Mouse (Mus musculus): Measurements from ENCODE around the gene Prkn. TPM values are rescaled to one million over a fixed set of nuclear protein-coding genes. Genes with fewer than 3 reads are reported as not detected.

Prkn gene
- polyA plus RNA-seq, 1 experiment: 1.3 TPM

DNA sequence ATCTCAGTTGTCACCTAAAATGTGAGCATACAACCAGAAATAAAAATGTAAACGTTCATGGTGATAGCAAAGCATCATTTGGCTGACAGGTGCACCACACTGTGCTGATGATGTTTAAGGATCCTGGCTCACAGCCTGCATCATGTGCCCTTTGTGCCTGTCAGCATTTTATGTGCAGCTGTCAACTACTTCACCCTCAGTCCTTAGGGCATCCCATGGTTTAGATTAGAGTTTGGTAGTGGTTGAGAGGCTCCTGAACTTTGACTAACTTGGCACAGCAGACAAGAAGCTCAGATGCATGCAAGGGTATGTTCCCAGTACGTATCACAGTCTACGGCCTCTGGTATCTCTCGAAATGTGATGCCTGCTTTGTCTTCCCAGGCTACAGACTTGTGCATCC, 803.8 kb downstream of the Prkn start:
- no peak for TF ChIP-seq GATA1 (IDR thresholded peaks at IDR 0.05; ENCODE audit: low read length)

DNA sequence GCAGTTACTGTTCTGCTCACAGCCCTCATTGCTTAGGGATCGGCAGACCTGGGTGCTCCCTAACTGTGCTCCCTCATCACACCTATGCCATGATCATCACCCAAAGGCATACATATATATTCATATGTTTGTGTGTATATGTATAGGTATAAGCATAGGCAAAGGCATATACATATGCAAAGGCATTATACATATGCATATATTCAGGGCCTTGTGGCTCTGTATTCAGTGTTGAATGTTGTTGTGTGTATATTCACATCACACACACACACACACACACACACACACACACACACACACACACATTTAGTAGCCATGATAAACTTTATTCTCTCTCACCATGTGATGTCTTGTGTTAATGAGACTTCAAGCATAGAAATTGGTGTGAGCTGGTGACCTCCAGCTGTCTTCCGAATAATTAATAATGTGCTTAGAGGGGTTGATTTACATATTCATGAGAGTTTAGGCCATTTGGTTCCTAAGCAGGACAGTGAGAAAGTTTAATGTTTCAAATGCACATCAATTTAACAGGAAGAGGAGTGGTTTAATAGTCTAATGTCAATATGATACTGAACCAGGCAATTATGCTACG, 804.8 kb downstream of the Prkn start:
- no peak for TF ChIP-seq GATA1 (IDR thresholded peaks at IDR 0.05; ENCODE audit: low read length)

DNA sequence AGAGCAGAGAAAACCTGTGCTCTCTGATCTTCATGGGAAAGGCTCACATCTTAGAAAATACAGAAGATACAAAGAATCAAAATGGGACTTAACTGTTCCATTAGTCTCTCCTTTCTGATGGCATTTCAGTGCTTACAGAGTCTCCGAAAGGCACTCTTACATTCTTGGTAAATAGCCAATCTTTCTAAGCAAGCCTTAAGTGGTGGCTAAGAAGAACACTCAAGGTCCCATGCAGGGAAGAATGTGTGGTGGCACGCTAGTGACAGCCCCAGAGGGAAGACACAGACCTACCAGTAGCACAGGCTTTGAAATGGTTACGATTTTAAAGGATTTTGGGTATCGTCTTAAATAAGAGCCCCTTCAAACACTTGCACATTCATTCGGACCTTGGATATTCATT, 816.2 kb downstream of the Prkn start:
- TF ChIP-seq GATA1 (IDR thresholded peaks at IDR 0.05; ENCODE audit: low read length): no peak

DNA sequence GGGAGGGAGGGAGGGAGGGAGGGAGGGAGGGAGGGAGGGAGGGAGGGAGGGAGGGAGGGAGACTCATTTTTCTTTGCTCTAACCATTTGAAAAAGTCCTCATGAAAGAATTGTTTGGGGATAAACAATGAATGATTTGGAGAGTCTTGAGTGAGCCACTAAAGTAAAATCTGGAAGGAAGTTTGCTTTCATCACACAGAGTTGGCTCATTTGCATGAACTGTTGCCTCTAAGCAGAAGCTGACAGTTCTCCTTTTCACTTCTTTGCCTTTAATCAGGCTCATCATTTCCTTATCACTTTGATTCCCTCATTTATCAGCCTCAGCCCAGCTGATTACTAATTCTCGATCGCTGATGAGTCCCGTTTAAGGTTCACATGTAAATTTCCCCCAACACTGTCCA, 816.7 kb downstream of the Prkn start:
- no peak for TF ChIP-seq GATA1 (IDR thresholded peaks at IDR 0.05; ENCODE audit: low read length)

GRCm38 (mm10) chr17:11661898-11662297, 821.7 kb downstream of the Prkn start:
- no peak for TF ChIP-seq GATA1 (IDR thresholded peaks at IDR 0.05; ENCODE audit: low read length)

DNA sequence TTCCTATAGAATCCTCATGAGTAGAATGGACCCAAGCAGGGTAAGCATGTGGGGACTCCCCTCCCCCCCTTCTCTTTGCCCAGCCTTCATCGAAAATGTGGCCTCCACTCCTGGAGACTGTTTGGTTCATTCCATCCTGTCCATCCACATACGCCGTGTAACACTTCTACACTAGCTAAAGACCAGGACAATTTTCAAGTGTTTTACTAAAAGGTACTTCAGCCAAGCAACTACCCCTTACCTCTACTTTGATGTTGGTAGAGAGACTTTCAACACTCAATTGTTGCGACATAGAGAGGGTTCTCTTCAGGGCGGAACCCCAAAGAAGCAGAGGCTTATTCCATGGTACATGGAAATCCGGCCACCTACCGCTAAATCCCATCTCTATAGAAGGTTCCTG, 823.3 kb downstream of the Prkn start:
- TF ChIP-seq GATA1 (IDR thresholded peaks at IDR 0.05; ENCODE audit: low read length): no peak

- no peak for TF ChIP-seq GATA1 (IDR thresholded peaks at IDR 0.05; ENCODE audit: low read length)
These were observed 824.6 kb downstream of the Prkn start for GRCm38 (mm10) chr17:11664610-11665345.

DNA sequence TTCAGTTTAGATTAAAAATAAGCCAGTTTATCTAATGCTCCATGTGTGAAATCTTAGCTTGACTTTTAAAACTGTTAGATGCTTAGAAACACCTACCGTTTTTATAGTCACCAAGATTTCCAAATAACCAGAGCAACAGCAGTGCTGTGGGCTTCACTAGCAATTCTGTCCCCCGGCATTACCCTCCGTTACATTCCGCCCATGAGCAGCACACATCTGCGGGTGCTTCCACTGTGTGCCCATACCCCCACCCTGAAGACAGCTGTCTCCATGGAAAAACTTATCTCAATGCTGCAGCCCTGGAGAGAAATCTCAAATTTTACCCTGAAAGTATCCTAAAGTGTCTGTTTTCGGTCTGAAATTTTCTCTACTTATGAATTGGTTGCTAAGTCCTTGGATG, 839.5 kb downstream of the Prkn start:
- no peak for TF ChIP-seq GATA1 (IDR thresholded peaks at IDR 0.05; ENCODE audit: low read length)

GRCm38 (mm10) chr17:11680456-11680855, 840.3 kb downstream of the Prkn start:
- TF ChIP-seq GATA1 (IDR thresholded peaks at IDR 0.05; ENCODE audit: low read length): no peak

GRCm38 (mm10) chr17:11681825-11682372, 841.7 kb downstream of the Prkn start:
- no peak for TF ChIP-seq GATA1 (IDR thresholded peaks at IDR 0.05; ENCODE audit: low read length)

DNA sequence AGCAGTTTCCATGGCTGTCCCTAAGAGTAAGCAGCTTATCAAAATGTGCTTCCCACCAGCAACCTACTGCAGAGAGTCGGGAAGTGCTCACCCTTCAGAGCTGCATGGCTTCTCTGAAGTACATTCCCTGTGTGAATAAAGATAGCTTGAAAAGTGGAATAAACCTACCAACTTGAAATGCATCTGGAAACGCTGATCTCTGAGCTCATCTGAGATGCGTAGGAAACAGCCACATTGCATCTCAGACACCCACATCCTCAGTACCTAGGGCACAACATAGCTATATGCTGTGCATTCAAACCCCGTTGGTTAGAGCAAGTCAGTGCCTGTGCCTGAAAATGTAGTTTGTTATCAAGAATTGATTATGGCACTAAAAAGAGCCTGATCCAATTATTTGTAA, 864.8 kb downstream of the Prkn start:
- TF ChIP-seq GATA1 (IDR thresholded peaks at IDR 0.05; ENCODE audit: low read length): no peak

DNA sequence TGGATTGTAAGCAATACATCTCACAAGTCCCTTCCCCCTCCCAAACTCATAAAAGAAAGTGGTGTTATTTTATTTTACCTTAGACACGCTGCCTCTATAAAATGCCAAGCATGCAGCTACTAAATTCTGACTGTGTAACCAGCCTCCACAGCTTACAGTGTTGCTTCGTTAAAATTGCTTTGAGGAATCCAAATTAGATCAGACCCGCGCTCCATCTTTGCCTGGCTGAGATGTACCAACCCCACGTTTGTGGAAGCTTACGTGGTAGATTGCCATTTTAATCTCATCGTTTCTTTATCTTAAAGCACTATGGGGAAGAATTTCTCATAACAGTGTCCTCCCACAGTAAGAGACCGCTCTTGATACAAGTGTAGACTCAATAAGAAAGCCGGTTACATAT, 865.6 kb downstream of the Prkn start:
- no peak for TF ChIP-seq GATA1 (IDR thresholded peaks at IDR 0.05; ENCODE audit: low read length)

DNA sequence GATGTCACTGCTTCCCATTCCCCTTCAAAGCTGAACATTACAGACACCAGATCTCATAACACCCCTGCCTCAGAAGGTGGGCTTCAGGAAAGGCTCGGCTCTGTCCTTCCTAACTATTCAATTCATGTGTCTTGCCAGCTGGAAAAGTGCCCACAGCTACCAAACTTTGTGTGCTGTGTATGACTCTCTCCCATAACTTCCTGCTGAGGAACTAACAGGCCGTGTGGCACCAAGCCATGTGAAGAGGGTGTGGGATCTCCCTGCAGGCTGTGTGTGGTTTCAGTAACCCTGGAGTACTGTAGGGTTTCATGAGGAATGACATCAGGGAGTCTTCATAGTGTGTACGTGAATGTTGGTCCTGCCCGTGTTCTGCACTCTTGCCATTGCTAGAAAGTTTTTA, 871.9 kb downstream of the Prkn start:
- no peak for TF ChIP-seq GATA1 (IDR thresholded peaks at IDR 0.05; ENCODE audit: low read length)

- no peak for TF ChIP-seq GATA1 (IDR thresholded peaks at IDR 0.05; ENCODE audit: low read length)
These were observed 879.6 kb downstream of the Prkn start for GRCm38 (mm10) chr17:11719801-11720200.

DNA sequence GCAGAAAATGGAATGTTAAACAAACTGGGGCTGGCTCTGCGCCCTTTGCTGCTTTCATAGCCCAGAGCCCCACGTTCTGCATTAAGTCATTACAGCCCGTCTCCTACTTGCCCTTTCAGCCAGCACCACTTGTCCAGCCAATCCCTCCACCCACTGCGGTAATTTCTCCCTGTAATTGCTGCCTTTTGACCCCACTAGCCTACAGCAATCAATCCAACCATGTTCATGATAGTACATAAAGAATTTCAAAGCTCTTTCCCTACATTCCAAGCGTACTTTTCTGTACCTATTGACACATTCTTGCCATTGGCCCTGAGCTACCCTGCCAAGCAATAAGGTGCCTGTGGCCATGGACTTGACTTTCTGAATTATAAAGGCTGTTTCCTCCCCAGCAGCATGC, 881.7 kb downstream of the Prkn start:
- TF ChIP-seq GATA1 (IDR thresholded peaks at IDR 0.05; ENCODE audit: low read length): no peak

DNA sequence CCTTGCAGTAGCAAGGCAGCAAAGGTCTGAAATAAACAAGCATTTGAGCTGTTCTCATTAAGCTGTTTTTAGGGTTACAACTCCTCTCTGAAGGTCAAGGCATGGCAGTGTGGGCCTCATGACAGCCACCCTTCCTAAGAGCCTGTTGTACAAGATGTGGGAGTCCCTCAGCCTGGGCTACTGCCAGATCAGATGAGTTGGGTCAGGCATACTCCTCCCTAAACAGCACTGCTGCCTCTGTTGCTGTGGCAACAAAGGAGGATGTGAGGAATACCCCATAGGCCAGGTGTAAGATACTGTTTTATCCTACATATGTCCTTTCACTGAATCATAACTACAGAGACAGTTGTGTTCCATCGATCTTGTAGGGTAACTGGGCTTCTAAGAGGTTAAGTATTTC, 882.3 kb downstream of the Prkn start:
- TF ChIP-seq GATA1 (IDR thresholded peaks at IDR 0.05; ENCODE audit: low read length): no peak

DNA sequence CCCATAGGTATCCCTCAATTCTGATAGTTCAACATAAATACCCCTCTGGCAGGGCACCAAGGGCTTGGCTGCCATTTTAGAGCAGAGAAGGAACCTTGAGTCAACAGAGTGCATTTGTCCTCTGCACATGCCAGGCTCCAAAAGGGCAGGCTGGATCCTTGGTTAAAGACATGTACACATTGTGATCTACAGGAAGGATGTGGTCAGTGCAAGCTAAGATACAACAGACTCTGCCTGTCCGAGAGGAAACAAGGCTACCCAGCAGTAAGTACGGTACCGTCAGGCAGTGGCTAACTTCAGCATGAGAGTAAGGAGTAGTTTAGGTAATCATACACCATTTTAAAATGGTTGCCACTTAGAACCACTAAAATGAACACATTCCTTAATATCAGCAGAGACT, 884.0 kb downstream of the Prkn start:
- no peak for TF ChIP-seq GATA1 (IDR thresholded peaks at IDR 0.05; ENCODE audit: low read length)
